Mouse (Mus musculus): ENCODE results near the gene Filip1l.

The Filip1l gene

GRCm38 (mm10) chr16:57398387-57399214, 45.7 kb downstream of the Filip1l start:
- peak; percentile 57 to 65 for DNase-seq

DNA sequence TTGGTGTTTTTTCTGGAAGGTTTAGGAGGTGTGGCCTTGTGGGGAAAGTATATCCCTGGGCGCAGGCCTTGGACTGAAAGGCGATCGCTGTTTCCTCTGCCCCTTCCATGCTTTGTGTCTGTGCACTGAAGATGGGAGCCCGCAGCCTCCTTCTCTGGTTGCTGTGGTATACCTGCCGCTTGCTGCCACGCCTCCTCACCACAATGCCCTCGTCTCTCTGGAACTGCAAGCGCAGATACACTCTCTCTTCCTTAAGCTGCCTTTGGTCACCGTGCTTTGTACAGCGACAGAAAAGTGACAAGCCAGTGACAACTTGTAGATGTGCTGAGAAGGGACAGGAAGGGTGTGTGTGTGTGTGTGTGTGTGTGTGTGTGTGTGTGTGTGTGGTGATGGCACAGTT, 46.7 kb downstream of the Filip1l start:
- DNase-seq = no peak

DNA sequence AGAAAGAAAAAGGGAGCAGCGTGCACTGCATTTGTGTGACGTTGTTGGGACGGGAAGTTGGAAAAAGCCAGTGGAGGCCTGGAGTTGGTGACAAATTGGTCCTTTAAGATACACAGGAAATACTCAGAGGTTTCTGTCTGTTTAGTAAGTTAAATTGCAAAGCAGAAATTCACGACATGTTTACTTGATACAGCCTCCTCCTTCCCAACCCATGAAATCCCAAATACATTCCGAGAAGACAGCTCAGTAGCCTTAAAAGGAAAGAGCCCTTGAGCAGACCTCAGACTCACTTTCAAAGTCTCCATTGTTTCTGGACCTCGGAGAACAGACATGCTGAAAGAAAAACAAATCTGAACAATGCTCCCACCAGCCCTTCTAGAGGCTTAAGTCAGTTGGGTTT, 48.8 kb downstream of the Filip1l start:
- no peak for DNase-seq

- no peak for DNase-seq
These were observed 50.0 kb downstream of the Filip1l start for GRCm38 (mm10) chr16:57402910-57403309.

DNA sequence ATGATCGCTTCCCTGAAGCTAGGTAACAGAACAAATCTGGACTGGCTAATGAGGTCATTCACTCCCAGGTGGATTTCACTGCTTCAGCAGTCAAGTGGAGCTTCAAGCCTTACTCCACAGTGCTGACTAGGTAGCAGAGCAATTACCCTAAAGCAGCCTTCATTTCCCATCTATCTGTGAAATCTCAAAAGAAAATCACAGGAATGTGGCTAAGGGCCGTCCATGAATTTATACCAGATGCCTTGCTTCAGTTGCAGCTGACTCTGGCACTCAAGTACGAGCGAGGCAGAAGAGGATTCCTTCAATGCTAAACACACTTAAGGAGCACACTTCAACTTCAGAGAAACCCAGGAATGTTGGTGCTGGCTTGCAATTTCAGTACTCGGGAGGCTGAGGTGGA, 50.9 kb downstream of the Filip1l start:
- peak; percentile 39 to 42 for DNase-seq

DNA sequence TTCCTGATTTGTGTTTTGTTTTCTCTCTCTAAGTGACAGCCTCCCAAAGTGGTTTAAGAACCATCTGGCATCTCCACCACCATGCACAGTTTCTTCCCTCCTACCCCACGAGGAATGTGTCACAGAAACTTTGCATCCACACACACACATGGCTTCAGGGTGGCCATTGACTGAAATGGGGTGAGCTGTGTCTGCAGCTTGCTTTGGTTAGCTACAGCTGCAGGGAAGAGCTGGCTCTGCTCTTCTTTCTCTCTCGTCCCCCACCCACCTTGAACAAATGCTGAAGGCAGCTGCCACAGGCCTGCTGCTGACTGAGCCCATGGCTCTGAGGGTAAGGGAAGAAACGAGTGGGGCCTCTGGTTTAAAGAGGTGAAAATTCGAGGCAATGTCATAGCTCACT, 59.9 kb downstream of the Filip1l start:
- DNase-seq = no peak

- DNase-seq = no peak
These were observed 63.2 kb downstream of the Filip1l start for GRCm38 (mm10) chr16:57416049-57416448.

- DNase-seq = no peak
These were observed 64.1 kb downstream of the Filip1l start for GRCm38 (mm10) chr16:57417017-57417416.

GRCm38 (mm10) chr16:57417955-57418354, 65.1 kb downstream of the Filip1l start:
- DNase-seq = no peak

- DNase-seq = no peak
These were observed 66.4 kb downstream of the Filip1l start for GRCm38 (mm10) chr16:57419332-57419731.

DNA sequence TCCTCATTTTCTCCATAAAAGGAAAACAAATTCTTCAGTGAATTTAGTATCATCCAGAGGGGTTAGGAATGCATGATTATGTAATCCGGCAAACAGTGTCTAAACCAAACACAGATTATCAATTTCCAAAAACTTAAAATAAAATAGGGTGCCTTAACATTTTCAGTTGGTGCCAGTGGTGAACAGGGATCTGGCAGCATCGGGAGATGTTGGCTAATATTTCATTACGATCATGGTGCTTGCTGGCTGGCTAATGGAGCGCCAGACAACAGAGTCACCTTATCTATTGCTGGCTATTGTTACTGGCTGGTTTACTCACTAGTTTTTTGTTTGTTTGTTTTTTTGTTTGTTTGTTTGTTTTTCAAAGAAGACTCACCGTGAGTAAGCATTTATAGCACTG, 67.0 kb downstream of the Filip1l start:
- DNase-seq = no peak

DNA sequence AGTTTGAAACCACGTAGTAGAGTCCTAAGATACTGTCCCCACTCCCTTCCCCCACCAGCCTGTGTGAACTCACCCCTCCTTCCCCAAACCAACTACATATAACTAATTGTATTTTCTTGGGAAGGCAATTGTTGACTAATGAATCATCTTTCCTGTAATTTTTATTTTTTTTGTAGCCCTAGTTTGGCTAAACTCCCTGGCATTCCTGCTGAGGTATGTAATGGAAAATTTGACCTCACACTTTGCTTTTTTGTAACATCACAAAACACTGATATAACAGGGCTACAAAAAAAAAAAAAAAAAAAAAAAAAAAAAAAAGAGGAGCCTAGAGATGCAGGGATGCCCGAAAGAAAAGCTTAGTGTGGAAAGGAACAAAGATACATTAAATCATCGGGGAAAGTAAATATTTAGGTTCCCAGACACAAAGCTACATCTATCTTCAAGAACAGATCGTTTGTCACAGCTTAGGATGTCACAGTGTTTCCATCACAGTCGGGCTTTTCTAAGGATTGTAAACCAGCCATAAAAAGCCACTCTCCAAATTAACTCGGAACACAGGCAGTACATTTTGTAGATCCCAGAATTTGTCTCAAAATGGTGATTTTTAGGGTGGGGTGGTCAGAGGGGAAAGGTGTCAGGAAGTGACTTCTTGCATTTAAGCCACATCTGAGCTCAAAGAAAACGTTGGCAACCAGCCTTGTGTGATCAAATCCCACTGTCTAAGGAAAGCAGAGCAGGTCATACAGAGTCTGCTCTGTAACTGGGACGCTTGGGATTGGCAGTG, 68.1 kb downstream of the Filip1l start:
- DNase-seq = no peak

- no peak for DNase-seq
These were observed 69.0 kb downstream of the Filip1l start for GRCm38 (mm10) chr16:57421680-57422417.

DNA sequence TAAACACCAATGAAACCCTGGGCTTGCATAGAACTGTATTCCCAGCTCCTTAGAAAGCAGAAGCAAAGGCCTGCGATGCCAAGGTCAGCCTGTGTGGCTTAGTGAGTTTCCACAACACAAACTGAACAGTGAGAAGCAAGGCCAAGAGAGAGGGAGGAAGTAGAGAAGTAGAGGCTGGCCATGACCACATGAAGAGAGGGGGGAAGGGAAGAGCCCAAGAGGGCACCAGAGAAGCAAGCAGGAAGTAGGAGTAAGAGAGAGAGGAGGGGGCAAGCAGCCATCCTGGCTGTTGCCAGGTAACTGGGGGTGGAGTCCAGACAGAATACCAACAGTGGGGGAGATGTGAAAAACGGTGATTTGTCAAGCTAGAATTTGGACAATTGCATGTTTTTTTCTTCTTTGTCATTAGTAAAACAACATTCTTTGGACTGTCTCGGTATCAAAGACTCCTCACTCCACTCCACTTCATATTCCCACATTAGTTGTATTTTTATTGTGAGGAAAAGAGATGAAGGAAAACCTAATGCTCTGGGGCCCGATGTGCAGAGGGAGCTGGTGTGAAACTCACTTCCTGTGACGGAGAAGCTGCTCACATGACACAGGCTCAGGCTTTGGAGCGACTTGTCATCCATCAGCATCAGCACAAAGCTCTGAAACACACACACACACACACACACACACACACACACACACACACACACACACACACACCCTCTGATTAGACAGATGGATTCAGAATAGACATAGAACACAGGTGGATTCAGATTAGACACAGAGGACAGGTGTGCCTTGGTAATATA, 70.3 kb downstream of the Filip1l start:
- DNase-seq = peak; percentile 36 to 49

DNA sequence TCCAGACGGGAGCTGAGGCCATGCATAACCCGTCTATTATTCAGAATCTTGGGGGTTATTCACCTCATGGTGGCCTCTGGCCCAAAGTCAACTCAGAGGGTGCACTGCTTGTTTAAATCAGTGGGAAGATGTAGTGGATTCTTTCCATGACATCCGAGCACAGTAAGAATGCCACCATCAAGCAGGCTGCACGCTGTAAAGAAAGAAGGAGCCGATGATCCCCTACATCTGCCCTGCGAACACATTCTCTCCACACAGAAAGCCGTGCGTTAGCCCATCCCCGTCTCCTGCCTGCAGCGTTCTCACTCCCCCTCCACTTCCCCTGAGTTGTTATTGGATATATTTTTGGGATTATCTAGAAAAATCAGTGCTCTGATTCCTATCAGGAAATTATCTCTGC, 73.8 kb downstream of the Filip1l start:
- no peak for DNase-seq

DNA sequence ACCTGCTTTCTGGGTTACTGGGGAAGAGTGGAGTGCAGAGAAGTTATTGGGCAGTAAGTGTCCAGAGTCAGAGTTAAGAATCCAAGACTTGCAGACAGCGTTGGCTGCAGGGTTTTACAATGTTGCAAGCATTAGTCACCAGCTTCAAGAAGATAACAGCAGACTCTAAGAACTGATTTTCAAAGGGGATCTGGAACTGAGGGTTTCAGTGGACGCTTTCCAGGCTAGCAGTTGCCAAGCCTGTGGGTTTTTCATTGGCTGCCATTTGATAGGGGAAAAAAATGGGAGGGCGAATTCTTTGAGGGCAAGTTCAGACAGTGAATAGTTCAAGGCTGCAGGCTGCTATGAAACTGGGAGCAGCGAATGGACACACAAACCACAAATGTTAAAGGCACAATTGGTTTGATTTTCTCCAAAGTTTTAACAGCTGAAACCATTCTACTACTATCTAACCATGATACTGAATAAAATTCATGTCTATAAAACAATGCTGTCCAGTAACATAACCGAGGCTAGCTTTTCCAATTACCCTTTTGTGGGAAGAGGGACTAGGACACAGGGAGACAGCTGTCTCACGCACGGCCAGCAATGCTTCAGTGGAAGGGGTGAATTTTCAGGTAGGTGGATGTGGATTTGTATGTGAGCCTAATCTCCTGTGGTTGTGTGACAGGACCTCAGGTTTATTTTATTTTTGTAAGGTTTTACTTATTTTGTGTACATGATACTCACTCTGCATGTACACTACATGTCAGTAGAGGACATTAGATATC, 74.8 kb downstream of the Filip1l start:
- peak; percentile 36 to 46 for DNase-seq

DNA sequence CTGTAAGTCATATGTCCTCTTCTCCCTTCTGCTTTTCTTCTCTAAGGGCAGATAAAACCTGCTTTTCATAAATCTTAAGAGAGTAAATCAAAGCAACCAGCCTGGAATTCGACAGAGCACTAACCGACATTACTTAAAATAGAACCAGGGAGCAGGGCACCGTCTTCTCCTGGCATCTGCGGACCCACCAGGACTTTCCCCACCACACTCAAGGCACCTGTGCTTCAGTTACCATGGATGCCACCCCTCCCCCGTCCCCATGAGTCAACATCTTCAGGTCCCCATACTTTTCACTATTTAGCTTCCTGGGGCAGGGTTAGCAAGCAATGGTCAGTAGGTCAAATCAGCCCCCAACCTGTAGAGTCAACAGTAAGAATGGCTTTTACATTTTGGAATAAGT, 76.1 kb downstream of the Filip1l start:
- no peak for DNase-seq

DNA sequence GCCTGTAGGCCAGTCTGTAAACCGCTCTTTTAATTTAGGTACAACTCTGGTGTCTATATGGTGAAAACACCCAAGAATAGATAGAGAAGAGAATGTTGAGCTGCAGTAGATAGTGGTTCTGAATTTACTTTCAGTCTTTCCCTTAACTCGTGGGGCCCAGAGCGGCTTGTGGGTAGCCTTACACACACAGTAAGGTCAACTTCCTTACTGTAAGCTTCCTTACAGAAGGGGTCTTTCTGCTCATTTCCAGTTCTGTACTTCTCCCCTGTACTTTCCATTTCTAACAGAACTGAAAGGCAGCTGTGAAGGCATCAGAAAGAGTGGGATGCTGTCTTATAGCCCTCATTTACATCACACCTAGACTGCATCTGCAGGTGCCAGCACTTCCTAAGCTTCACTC, 78.4 kb downstream of the Filip1l start:
- DNase-seq = no peak

DNA sequence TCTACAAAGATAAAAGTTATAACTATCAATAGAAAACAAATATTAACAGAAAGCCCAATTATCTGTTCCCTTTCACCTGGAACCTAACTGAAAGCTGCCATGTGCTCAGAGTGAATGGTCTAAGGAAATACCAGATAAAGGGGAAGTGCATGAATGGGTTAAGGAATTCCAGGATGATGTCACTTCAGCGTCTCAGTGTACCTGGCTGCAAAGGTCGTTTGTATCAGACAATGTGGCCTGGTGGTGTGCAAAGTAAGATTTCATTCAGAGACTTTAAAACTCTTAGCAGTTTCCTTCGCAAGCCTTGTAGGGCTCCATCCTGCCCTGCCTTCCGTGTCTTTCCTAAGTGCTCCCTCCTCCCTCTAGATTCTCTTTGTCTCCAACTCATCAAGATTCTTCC, 80.3 kb downstream of the Filip1l start:
- DNase-seq = no peak

GRCm38 (mm10) chr16:57433671-57434070, 80.8 kb downstream of the Filip1l start:
- DNase-seq = no peak

DNA sequence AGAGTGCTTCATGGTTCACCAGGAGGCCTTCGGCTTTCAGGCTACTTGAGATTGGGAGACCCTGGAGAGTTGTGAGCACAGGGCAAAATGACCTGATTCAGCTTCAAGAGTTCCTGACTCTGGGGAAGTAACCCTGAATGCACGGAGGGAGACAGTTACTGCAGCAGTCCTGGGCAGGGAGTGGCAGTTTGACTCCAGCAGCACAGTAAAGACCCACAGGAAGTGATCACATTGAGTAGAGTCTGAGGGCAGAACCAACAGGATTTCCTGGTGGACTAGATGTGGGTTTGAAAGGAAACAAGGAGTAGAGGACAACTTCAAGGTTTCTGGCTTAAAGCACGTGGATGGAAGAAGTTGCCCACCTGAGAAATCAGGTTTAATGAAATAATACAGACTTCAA, 81.7 kb downstream of the Filip1l start:
- no peak for DNase-seq

All from lung, adult 18-20 months (tissue).